Mouse (Mus musculus) embryo, embryonic 11.5 days (tissue): ENCODE results near the gene Dedd2.

Source experiments
- DNase-seq: peaks from one replicate; pipeline ENCODE4 v3.0.0-alpha.2; 2012; ENCODE audit warnings: low read depth, low spot score

The Dedd2 gene

DNA sequence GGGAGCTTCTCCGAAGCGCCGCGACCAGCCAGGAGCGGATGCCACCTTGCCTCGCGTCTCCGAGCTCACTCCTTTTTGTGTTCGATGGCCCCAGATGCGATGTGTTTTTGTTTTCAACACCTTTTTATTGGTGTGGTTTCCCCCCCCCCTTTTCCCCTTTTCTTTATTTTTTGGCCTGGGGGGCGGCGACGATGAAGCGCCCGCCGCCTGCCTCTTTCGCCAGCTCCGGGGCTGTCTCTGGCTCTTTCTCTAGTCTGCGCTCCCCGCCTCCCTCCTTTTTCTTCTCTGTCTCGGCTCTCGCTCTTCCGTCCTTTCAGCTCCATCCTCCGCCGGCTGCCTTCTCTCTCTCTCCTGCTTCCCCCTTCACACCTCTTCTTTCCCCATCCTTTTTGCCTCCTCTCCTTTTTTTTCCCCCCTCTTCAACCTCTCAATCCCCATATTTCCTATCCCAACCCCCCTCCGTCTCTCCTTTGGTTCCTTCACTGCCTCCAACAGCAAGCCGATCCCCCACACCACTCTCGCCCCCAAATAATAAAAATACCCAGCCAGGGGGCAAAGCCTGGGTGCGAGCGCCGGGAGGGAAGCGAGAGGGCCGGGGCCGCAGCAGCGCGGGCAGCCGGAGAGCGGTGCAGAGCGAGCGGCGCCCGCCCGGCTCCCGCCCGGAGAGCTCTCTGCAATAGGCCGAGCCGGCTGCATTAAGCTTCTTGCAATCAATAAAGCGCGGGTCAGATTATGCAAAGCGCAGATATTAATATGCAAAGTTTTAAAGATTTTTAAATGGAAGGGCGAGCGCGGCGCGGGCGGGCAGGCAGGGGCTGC is 41.4 kb downstream of the Dedd2 start:
- DNase-seq: no peak

DNA sequence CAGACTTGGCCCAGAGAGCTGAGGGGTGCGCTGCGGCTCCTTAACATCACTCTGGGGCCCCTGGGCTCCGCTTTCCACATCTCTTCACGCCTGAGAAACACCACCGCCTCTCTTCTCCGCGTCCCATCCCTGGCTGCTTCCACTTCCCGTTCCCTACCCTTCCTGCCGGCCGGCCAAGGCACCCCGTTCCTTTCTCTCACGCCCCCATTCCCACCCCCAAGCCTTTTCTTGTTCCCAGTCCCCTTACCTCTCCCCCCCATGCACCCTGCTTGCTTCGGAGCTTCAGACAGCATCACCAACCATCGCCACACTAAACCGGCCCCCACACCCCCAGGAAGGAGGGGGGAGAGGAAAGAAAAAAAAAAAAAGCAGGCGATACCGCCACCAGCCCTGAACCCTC is 42.1 kb downstream of the Dedd2 start:
- no peak for DNase-seq

DNA sequence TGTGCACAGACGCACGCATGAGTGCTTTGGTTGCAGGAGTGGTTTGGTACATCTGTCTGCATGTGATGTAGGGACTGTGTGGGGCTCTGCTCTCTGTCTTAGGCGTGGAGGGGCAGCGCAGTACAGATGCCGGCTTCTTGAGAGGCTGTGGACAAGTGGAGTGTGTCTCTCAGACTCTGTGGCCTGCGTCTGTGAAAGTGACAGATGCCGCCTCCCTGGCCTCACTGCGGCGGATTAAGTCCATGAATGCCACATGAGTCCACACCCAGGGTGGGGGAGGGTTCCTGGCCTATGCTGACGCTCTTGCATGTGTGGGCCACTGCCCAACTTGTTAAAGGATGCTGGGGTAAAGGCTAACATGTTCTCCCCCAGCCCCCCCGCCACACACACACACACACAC is 46.1 kb downstream of the Dedd2 start:
- no peak for DNase-seq

DNA sequence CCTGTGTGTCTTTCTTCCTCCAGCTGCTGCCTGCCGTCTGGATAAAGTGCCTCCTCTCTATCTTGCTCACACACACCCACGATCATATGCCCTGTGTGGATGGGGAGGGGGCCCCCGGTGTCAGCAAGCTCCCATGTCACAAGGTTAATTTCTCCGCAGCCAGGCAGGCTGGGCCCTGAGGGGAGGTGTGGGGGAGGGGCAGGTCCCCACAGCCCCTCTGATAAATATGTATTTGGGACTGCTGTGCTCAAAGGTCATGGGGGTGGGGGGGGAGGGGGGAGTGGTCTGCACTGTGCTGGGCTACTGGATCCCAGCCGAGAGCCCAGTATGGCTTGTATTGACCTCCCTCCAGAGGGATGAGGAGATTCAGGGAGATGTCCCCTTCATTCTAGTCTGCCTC is 47.7 kb downstream of the Dedd2 start:
- no peak for DNase-seq

DNA sequence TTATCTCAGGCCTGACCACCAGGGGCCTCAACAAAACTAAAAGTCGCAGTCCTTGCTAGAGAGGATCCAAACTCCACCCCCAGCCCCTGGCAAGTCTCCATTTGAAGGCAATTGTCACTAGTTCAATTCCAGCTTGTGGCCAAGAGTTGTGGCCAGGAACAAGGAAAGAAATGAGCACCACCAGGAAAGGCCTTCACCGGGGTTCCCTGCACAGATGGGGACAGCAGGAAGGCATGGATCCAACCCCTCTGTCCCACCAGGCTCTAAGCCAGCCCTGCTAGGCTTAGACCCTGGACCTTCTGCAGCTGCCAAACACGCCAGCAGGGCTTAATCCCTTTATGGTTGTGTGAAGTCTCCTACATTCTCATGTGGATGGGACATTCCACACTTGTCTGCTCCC is 49.8 kb downstream of the Dedd2 start:
- no peak for DNase-seq

DNA sequence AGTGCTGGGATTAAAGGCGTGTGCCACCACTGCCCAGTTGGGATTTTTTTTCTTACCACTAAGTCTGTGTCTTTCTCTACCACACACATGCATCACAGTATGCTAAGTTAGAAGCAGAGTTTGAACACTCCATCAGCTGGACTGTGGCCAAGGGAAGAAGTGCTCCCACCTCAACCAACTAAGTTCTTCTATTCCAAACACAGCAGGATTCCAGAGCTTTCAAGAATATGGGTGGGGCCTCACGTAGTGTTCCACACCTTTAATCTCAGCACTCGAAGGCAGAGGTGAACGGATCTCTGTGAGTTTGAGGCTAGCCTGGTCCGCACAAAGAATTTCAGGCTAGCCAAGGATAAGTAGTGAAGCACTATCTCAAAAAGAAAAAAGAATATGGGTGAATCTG is 54.3 kb downstream of the Dedd2 start:
- no peak for DNase-seq

DNA sequence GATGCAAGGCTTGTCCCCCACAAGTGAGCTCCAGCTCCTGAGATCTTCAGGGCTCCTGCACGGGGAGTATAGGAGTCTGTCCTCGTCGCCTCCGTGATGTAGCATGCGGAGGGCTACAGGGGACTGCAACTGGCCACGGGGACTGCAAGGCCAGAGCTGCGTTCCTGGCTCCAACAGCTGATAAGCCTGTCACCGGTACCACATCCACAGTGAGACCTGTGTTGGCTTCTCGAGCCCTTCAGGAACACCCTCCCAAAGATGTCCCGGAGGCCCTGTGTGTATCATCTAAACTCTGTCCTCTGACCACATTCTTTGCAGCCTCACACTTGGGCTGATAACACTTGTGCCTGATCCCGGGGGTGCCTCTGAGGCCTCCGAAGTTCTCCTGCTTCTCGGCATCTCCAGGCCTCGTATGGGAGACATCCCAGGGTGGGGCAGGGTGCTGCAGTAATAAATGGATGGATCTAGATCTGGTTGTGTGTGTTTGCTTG is 64.2 kb downstream of the Dedd2 start:
- DNase-seq: no peak

DNA sequence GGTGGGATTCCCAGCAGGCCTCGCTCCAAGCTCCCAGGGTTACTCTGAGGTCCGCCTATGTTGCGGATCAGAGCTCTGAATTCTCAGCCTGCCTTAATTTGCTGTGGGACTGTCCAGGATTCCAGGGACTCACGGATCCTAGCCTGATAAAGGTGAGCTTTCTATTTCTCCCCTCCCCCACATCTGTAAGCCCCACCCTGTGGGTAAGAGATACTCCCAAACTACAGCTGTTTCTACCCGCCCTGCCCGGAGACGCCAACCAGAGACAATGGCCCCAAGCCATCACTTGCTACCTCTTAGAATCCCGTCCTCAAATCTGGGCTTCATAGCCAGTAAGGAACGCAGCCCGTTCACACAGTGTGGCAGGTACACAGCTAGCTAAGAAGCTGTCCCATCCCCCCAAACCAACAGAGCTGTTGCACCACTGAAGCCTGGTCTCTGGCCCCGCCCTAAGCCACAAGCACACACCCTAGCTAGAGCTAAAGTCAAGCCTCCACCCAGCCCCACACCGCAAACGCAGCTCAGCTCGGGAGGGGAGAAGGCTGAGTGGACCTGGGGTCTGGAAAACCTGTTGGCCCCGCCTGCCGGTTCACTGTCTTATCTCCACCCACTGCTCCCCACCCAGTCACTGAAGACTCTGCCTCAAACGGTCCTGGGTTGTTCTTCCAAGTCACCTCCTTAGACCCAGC is 64.8 kb downstream of the Dedd2 start:
- DNase-seq: no peak

DNA sequence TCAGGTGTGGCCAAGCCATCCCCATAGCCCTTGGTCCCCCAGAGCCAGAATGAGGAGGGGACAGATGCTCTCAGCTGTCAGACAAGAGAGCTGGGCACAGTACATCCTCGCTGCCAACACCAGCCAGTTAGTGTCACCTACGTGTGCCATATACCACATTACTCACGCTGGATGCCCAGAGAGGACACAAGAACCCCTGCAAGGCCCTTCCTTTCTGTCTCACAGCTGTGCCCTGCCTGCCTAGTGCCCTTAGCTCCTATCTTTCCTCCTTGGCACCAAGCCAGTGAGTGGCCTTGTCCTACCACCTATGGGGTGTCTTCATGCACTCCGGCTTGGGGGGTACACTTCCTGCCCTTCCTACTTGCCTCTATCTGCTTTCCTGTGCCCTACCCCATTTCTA is 65.8 kb downstream of the Dedd2 start:
- no peak for DNase-seq

DNA sequence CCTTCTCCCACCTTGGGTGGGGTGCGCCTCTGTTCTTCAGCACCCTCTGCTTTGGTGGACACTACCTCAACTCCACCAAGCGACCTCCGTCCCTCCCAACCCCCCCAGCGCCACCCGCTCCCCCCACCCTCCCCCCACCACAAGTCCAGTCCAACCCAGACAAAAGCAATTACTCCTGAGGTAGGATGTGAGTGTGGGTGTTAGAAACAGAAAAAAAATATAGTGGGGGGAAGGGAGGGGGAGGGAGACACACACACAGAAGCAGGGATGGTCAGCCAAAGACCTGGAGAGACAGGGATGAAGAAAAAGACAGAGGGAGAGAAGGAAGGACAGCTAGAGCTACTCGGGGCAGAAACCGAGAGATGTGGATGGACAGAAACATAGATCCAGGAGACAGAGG is 66.6 kb downstream of the Dedd2 start:
- no peak for DNase-seq

DNA sequence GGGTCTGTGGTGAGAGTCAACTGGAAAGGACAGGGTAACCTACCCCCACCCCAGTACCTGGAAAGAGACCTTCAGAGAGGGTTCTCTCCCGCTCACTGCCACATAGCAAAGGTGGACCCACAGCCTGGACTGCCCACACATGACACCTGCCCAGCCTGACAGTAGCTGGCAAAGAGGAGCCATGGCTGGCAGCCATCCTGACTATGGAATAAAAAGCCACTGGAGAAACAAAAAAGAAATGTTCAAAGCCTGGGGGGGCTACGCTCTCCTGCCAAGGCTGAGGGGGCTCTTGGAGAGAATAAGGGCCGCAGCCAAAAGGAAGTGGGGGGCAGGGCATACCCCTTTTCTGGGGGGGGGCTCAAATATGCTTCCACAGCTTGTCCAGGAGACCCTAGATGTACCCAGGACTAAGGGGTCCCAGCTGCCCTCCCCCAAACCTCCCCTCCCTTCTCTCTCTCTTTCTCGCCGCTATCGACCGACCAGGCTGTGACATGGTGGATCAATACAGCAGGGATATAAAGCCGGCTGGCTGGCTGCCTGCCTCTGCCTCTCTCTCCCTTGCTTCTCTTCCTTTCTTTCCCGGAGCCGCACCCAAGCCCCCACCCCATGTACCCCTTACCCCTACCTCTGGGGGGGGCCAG is 68.4 kb downstream of the Dedd2 start:
- no peak for DNase-seq

DNA sequence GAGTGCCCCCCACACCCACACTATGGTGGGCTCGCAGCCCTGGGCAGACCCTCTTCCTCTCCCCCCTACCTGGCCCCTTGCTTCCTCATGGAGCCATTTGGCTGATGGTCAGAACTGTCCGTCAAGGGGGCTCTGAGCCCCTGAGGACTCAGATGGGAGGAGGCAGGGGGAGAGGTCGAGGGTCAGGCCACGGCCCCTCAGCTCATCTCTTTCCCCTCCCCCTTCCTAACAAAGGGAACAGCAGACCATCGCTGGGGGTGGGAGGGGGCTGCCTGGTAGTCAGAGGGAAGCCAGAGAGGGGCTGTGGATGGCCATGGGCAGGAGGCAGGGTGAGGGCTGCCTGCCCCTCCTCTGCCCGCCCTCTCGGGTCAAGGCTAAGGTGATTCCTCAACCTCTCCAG is 69.4 kb downstream of the Dedd2 start:
- DNase-seq: no peak

DNA sequence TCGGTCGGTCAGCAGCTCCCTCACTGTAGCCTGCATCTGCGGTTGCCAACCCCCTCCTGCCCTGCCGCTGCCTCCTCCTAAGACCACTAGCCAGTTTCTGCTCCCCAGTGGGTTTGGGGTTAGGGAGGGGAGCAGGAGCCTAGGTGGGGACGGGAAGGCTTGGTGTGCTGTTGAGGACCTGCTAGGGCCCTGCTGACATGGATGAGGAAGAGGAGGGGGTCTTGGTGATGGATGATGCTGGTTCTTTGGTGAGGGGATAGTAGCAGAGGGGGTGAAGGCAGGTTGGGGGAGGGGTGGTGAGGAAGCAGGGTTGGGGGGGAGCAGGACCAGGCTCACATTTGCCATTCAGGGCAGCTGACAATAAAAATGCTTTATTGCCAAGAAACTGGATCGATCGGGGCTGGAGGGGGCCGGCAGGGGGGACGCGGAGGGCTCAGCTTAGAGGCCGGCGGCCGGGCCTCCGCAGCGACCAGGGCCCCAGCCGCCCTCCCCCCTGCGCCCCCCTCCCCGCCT is 70.2 kb downstream of the Dedd2 start:
- no peak for DNase-seq
